In genomic region chr4:24620005-24620404, GRCm38 (mm10) we compare ENCODE assay signal across 14 mouse cellular contexts.
DNase-seq lines count a peak whose midpoint lies in the region; ATAC-seq lines count a peak whose summit lies in the region.
"Had no signal": no experiment of that assay in that cellular context is flagged by ENCODE, and none has a peak within 500 bp of the region (broad histone marks: within the 10 kb centered on the region; RNA-seq: fewer than 3 reads in every experiment).

No protein-coding gene starts in this region.

- H3K9me3 ChIP-seq in kidney, embryonic 14.5 days (ENCODE audit: control insufficient read depth, low read length) = no peaks in the 10 kb centered on the region
- no peaks in the 10 kb centered on the region for H3K9me3 ChIP-seq in midbrain, embryonic 11.5 days (ENCODE audit: control insufficient read depth, low read length)
- no peaks in the 10 kb centered on the region for H3K9me3 ChIP-seq in midbrain, embryonic 14.5 days (ENCODE audit: control insufficient read depth, low read length)
- no peaks in the 10 kb centered on the region for H3K9me3 ChIP-seq in embryonic facial prominence, embryonic 15.5 days (replicated peaks)
- H3K9me3 ChIP-seq in stomach, embryonic 15.5 days = no peaks in the 10 kb centered on the region
- H3K9me3 ChIP-seq in liver, embryonic 12.5 days (replicated peaks) = no peaks in the 10 kb centered on the region
- H3K9me3 ChIP-seq: heart, embryonic 12.5 days; intestine, embryonic 15.5 days; midbrain, embryonic 13.5 days; neural tube, embryonic 12.5 days had no signal

- H3K9ac ChIP-seq in kidney, embryonic 14.5 days (ENCODE audit: low read depth, low read length) = no peak overlapping the region
- no peak overlapping the region for H3K9ac ChIP-seq in midbrain, embryonic 11.5 days (ENCODE audit: low read length)
- no peak overlapping the region for H3K9ac ChIP-seq in midbrain, embryonic 14.5 days (replicated peaks; ENCODE audit: low read length)
- H3K9ac ChIP-seq in embryonic facial prominence, embryonic 15.5 days = no peak overlapping the region
- no peak overlapping the region for H3K9ac ChIP-seq in stomach, embryonic 15.5 days
- H3K9ac ChIP-seq in liver, embryonic 12.5 days = no peak overlapping the region
- H3K9ac ChIP-seq: heart, embryonic 12.5 days; intestine, embryonic 15.5 days; midbrain, embryonic 13.5 days; neural tube, embryonic 12.5 days had no signal

- ATAC-seq in kidney, embryonic 14.5 days (ENCODE audit: low FRiP score, low TSS enrichment) = peak; percentile 60; the same call in 1 of the 2 replicates
- no peak for ATAC-seq in midbrain, embryonic 11.5 days (ENCODE audit: low FRiP score)
- ATAC-seq in midbrain, embryonic 14.5 days (ENCODE audit: low FRiP score, low TSS enrichment) = no peak
- peak; percentile 54; the same call in 1 of the 2 replicates for ATAC-seq in embryonic facial prominence, embryonic 15.5 days (ENCODE audit: insufficient number of reproducible peaks, low FRiP score, low TSS enrichment, low read depth)
- peak; percentile 59; the same call in 1 of the 2 replicates for ATAC-seq in stomach, embryonic 15.5 days (ENCODE audit: insufficient read depth, low FRiP score, low read depth)
- no peak for ATAC-seq in liver, embryonic 12.5 days
- ATAC-seq: intestine, embryonic 15.5 days; midbrain, embryonic 13.5 days had no signal

- 58% methylated on average over 6 of the region's 6 CpGs for WGBS in kidney, embryonic 14.5 days
- WGBS in midbrain, embryonic 11.5 days = 83% methylated on average over 6 of the region's 6 CpGs
- WGBS in midbrain, embryonic 14.5 days = 94% methylated on average over 6 of the region's 6 CpGs
- WGBS in embryonic facial prominence, embryonic 15.5 days = 56% methylated on average over 6 of the region's 6 CpGs
- WGBS in stomach, embryonic 15.5 days = 22% methylated on average over 6 of the region's 6 CpGs
- WGBS in liver, embryonic 12.5 days (ENCODE audit: insufficient replicate concordance) = 61% methylated on average over 6 of the region's 6 CpGs

- no peak overlapping the region for H3K4me3 ChIP-seq in kidney, embryonic 14.5 days (ENCODE audit: low read length)
- no peak overlapping the region for H3K4me3 ChIP-seq in midbrain, embryonic 11.5 days (ENCODE audit: low read depth, low read length)
- no peak overlapping the region for H3K4me3 ChIP-seq in midbrain, embryonic 14.5 days (replicated peaks; ENCODE audit: low read depth, low read length)
- H3K4me3 ChIP-seq in embryonic facial prominence, embryonic 15.5 days (replicated peaks) = no peak overlapping the region
- H3K4me3 ChIP-seq in stomach, embryonic 15.5 days (replicated peaks) = no peak overlapping the region
- H3K4me3 ChIP-seq in liver, embryonic 12.5 days = no peak overlapping the region
- H3K4me3 ChIP-seq: heart, embryonic 12.5 days; intestine, embryonic 15.5 days; midbrain, embryonic 13.5 days; neural tube, embryonic 12.5 days had no signal

- no peaks in the 10 kb centered on the region for H3K27me3 ChIP-seq in kidney, embryonic 14.5 days (ENCODE audit: control insufficient read depth, insufficient read depth, low read length)
- H3K27me3 ChIP-seq in midbrain, embryonic 11.5 days (ENCODE audit: control insufficient read depth, insufficient read depth, low read length) = no peaks in the 10 kb centered on the region
- no peaks in the 10 kb centered on the region for H3K27me3 ChIP-seq in midbrain, embryonic 14.5 days (ENCODE audit: control insufficient read depth, insufficient read depth, low read length)
- no peaks in the 10 kb centered on the region for H3K27me3 ChIP-seq in embryonic facial prominence, embryonic 15.5 days
- H3K27me3 ChIP-seq in stomach, embryonic 15.5 days (replicated peaks) = no peaks in the 10 kb centered on the region
- H3K27me3 ChIP-seq in liver, embryonic 12.5 days (replicated peaks) = no peaks in the 10 kb centered on the region
- H3K27me3 ChIP-seq: heart, embryonic 12.5 days; intestine, embryonic 15.5 days; midbrain, embryonic 13.5 days; neural tube, embryonic 12.5 days had no signal

- no peaks in the 10 kb centered on the region for H3K36me3 ChIP-seq in kidney, embryonic 14.5 days (ENCODE audit: control insufficient read depth, insufficient read depth, low read length)
- no peaks in the 10 kb centered on the region for H3K36me3 ChIP-seq in midbrain, embryonic 11.5 days (ENCODE audit: control insufficient read depth, insufficient read depth, low read length)
- no peaks in the 10 kb centered on the region for H3K36me3 ChIP-seq in midbrain, embryonic 14.5 days (ENCODE audit: control insufficient read depth, insufficient read depth, low read length)
- no peaks in the 10 kb centered on the region for H3K36me3 ChIP-seq in embryonic facial prominence, embryonic 15.5 days
- H3K36me3 ChIP-seq in stomach, embryonic 15.5 days = no peaks in the 10 kb centered on the region
- no peaks in the 10 kb centered on the region for H3K36me3 ChIP-seq in liver, embryonic 12.5 days
- H3K36me3 ChIP-seq: heart, embryonic 12.5 days; intestine, embryonic 15.5 days; midbrain, embryonic 13.5 days; neural tube, embryonic 12.5 days had no signal

- no peak overlapping the region for H3K27ac ChIP-seq in kidney, embryonic 14.5 days (ENCODE audit: low read depth, low read length)
- H3K27ac ChIP-seq in midbrain, embryonic 11.5 days (ENCODE audit: low read depth, low read length) = no peak overlapping the region
- H3K27ac ChIP-seq in midbrain, embryonic 14.5 days (replicated peaks; ENCODE audit: low read depth, low read length) = no peak overlapping the region
- no peak overlapping the region for H3K27ac ChIP-seq in embryonic facial prominence, embryonic 15.5 days (replicated peaks)
- H3K27ac ChIP-seq in stomach, embryonic 15.5 days = peak overlapping the region; percentile 82
- no peak overlapping the region for H3K27ac ChIP-seq in liver, embryonic 12.5 days
- H3K27ac ChIP-seq: intestine, embryonic 15.5 days; midbrain, embryonic 13.5 days; neural tube, embryonic 12.5 days had no signal

- H3K4me2 ChIP-seq in kidney, embryonic 14.5 days (replicated peaks; ENCODE audit: low read depth, low read length) = no peak overlapping the region
- no peak overlapping the region for H3K4me2 ChIP-seq in midbrain, embryonic 11.5 days
- no peak overlapping the region for H3K4me2 ChIP-seq in midbrain, embryonic 14.5 days (ENCODE audit: low read length)
- no peak overlapping the region for H3K4me2 ChIP-seq in embryonic facial prominence, embryonic 15.5 days (replicated peaks)
- H3K4me2 ChIP-seq in stomach, embryonic 15.5 days = no peak overlapping the region
- H3K4me2 ChIP-seq in liver, embryonic 12.5 days = no peak overlapping the region
- H3K4me2 ChIP-seq: heart, embryonic 12.5 days; intestine, embryonic 15.5 days; midbrain, embryonic 13.5 days; neural tube, embryonic 12.5 days had no signal

- no peak for DNase-seq in kidney, postnatal 10 days
- peak; percentile 83 for DNase-seq in midbrain, embryonic 11.5 days (ENCODE audit: low spot score, missing footprints)
- DNase-seq in midbrain, embryonic 14.5 days = no peak
- DNase-seq in liver = no peak
- DNase-seq: gastrocnemius, postnatal 36 days; heart, postnatal 4 days had no signal

- no peaks in the 10 kb centered on the region for H3K4me1 ChIP-seq in kidney, embryonic 14.5 days (ENCODE audit: control insufficient read depth, insufficient read depth, low read length)
- H3K4me1 ChIP-seq in midbrain, embryonic 11.5 days (ENCODE audit: control insufficient read depth, insufficient read depth, low read length) = no peaks in the 10 kb centered on the region
- no peaks in the 10 kb centered on the region for H3K4me1 ChIP-seq in midbrain, embryonic 14.5 days (ENCODE audit: control insufficient read depth, insufficient read depth, low read length)
- H3K4me1 ChIP-seq in embryonic facial prominence, embryonic 15.5 days = no peaks in the 10 kb centered on the region
- H3K4me1 ChIP-seq in stomach, embryonic 15.5 days = no peaks in the 10 kb centered on the region
- H3K4me1 ChIP-seq in liver, embryonic 12.5 days = no peaks in the 10 kb centered on the region; the same call in 1 of the 2 replicates
- H3K4me1 ChIP-seq: heart, embryonic 12.5 days; intestine, embryonic 15.5 days; midbrain, embryonic 13.5 days; neural tube, embryonic 12.5 days had no signal

Comparison
In these comparisons a context has a peak if more than half of its experiments do, and no peak if none do; other contexts are left out.
1. ATAC-seq: peak in kidney, embryonic 14.5 days (single experiment), embryonic facial prominence, embryonic 15.5 days (single experiment) and stomach, embryonic 15.5 days (single experiment); none in midbrain, embryonic 11.5 days (single experiment), midbrain, embryonic 14.5 days (single experiment) and liver, embryonic 12.5 days (single experiment).